Mouse (Mus musculus): Measurements from ENCODE around the gene Ift140.
A peak's percentile ranks its signal among the peaks of the same experiment; 100 is the strongest.

The Ift140 gene

GRCm38 (mm10) chr17:25015655-25016291, at the start of gene Ift140, which contains the start of gene Cramp1l:
TSS of gene Ift140 (plus strand) at chr17:25016085.
TSS of gene Cramp1l (minus strand) at chr17:25015788.
- DNase-seq (ENCODE audit: low read depth, low spot score), result peak; percentile 99

GRCm38 (mm10) chr17:24987221-24987620, 28.7 kb upstream of the Ift140 start:
- no peak for DNase-seq (ENCODE audit: low read depth, low spot score)

- no peak for DNase-seq (ENCODE audit: low read depth, low spot score)
These were observed 21.2 kb upstream of the Ift140 start for GRCm38 (mm10) chr17:24994721-24995120.

GRCm38 (mm10) chr17:25005102-25005501, 10.8 kb upstream of the Ift140 start:
- DNase-seq (ENCODE audit: low read depth, low spot score), result no peak

GRCm38 (mm10) chr17:25007480-25007879, 8.4 kb upstream of the Ift140 start:
- DNase-seq (ENCODE audit: low read depth, low spot score), result no peak

GRCm38 (mm10) chr17:25013606-25014501, 2.0 kb upstream of the Ift140 start:
- no peak for DNase-seq (ENCODE audit: low read depth, low spot score)

GRCm38 (mm10) chr17:25014841-25015570, 879 bp upstream of the Ift140 start:
- no peak for DNase-seq (ENCODE audit: low read depth, low spot score)

- no peak for DNase-seq (ENCODE audit: low read depth, low spot score)
These were observed 627 bp downstream of the Ift140 start for GRCm38 (mm10) chr17:25016292-25017132.

GRCm38 (mm10) chr17:25036183-25036582, 20.3 kb downstream of the Ift140 start:
- DNase-seq (ENCODE audit: low read depth, low spot score), result no peak

GRCm38 (mm10) chr17:25044879-25045278, 29.0 kb downstream of the Ift140 start:
- no peak for DNase-seq (ENCODE audit: low read depth, low spot score)

GRCm38 (mm10) chr17:25045281-25045680, 29.4 kb downstream of the Ift140 start:
- DNase-seq (ENCODE audit: low read depth, low spot score), result no peak

GRCm38 (mm10) chr17:25047143-25047542, 31.3 kb downstream of the Ift140 start:
- no peak for DNase-seq (ENCODE audit: low read depth, low spot score)

GRCm38 (mm10) chr17:25053274-25053673, 37.4 kb downstream of the Ift140 start:
- no peak for DNase-seq (ENCODE audit: low read depth, low spot score)

- DNase-seq (ENCODE audit: low read depth, low spot score), result no peak
These were observed 41.2 kb downstream of the Ift140 start for GRCm38 (mm10) chr17:25057041-25057440.

GRCm38 (mm10) chr17:25063261-25063660, 47.4 kb downstream of the Ift140 start:
- no peak for DNase-seq (ENCODE audit: low read depth, low spot score)

- DNase-seq (ENCODE audit: low read depth, low spot score), result no peak
These were observed 48.0 kb downstream of the Ift140 start for GRCm38 (mm10) chr17:25063872-25064271.

- no peak for DNase-seq (ENCODE audit: low read depth, low spot score)
These were observed 48.5 kb downstream of the Ift140 start for GRCm38 (mm10) chr17:25064351-25064750.

- DNase-seq (ENCODE audit: low read depth, low spot score), result no peak
These were observed 49.3 kb downstream of the Ift140 start for GRCm38 (mm10) chr17:25065189-25065588.

GRCm38 (mm10) chr17:25066595-25066994, 50.7 kb downstream of the Ift140 start:
- no peak for DNase-seq (ENCODE audit: low read depth, low spot score)

- DNase-seq (ENCODE audit: low read depth, low spot score), result no peak
These were observed 51.6 kb downstream of the Ift140 start for GRCm38 (mm10) chr17:25067442-25067851.

GRCm38 (mm10) chr17:25068690-25069089, 52.8 kb downstream of the Ift140 start:
- no peak for DNase-seq (ENCODE audit: low read depth, low spot score)
